Mouse (Mus musculus) mesoderm, embryonic 11.5 days (tissue): ENCODE results near the gene Foxl1.

Source experiments
- DNase-seq: peaks from one replicate; pipeline ENCODE4 v3.0.0-alpha.2; 2012; ENCODE audit warnings: low read depth, low spot score

Gene Foxl1

DNA sequence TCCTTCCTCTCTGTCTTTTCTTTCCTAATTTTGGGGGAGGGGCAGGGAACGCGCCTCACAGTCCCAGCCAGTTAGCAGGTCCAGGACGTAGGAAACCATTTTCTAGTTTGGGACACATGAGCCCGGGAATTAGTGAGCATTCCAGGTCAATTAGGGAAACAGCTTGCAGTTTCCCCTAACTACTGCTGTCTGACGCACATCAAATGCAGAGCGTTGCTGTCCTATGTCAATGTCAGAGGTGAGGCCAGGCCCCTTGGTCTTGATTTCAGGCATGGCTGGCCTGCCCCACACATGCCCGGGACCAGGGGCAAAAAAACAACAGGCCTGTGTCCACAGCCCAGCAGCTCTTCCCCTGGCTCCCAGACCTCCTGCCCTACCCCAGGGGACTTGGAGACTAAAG, 42.4 kb downstream of the Foxl1 start:
- DNase-seq, result no peak

DNA sequence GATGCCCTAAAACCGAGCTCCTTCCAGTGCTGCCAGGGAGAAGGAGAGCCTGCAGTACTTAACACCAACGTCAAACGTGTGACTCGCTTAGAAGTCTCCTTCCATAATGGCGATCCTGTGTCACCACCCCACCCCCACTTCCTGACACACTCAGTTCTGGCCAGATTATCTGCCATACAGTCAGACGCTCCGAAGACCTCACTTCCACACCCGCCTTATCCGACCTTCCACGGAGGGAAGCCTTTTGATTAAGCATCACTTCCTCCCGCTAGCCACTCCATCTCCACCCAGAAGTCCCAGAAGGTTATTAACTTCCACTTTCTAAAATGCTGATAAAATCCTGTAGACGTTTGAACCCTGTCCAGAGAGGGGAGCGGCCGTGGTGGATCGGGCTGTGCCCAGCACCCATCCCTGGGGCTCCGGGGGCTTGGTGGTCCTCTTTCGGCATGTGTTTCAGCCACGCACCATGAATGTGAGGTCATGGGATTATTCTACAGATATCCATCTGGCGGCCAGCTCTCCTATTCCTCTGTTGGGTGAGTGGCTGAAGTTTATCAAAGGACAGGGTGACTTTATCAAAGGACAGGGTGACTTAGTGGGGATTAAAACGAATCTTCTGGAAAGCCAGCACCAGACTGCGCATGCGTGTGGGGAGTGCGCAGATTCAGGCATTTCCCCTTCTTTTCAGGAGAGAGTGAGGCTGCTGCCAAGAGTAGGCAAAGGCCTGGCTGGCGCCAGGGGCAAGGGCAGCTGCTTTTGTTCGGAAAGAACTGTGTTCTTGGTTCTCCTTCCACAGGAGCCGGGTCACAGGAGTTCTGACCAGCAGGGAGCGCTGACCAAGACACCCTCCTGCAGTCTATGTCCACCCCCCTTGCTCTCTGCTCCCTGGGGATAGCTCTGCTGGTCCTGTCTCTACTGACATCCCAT, 43.1 kb downstream of the Foxl1 start:
- DNase-seq, result no peak

DNA sequence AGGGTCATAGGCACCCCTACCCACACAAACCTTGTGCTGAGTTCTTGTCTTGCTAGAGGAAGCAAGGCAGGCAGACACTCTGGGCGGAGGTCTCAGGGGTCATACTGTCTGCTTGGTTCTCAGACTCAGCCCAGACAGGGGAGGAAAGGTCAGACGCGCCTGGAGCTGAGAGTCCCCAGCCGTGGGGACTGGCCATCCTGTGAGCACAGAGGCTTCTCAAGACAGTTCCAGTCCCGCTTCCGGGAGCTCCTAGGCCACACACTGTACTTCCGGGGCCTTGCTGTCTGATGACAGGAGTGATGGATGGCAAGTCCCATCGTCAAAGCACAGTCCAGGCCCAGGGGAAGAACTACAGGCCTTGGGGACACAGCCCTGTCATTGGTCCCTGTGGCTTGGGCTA, 44.8 kb downstream of the Foxl1 start:
- DNase-seq, result no peak

DNA sequence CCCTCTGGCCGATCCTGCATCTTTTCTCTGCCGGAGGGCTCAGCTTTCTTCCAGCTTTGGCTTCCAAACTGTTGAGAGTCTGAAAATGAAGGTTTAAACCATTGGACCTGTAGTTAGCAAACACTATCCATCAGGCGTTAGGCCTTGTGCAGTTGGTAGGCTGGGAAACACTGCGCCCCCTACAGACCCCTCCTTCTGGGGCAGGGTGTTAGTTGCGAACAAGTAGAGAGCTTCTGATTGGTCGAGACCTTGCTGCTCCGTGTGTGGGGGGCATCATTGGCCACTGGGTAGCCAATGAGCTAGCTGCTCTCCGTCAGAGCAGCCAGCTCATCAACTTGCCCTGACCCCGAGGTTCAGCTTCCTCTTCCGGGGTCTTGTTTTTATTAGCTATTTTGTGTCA, 46.4 kb downstream of the Foxl1 start:
- peak; percentile 63 for DNase-seq

DNA sequence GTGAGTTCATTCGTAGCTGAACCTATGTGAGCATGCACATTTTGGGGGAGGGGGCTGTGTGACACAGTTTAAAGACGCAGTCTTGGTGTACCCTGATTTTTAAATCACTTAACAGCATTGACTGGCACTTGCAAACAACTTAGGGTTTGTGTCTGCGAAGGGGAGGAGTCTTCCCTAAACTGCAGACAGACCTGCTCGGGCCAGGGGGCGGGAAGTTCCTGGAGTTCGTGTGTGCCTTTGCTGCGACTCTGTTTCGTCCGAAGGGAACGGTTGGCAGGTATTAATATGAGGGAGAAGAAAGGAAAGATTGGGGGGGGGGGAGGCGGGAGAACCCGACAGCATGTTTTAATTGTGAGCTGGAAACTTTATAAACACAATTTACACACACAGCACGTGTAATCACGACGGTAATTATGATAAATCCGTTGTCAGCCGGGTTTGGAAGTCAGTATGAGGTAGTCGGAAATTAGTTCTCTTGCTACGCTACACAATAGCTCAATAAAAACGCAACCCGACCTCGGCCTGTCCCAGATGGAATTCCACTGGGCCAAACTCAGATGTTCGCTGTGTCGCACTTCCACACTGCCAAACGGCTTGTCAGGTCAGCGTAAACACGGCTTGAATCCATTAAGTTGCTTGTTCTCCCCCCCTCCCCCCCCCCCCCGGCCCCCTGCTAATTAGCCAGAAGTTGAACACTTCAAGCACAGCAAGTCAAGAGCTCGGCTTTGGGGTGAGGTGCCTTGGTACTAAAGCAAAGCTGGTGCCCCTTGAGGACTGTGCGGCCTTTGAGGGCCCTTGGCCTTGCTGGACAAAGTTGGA, 47.2 kb downstream of the Foxl1 start:
- DNase-seq, result no peak

DNA sequence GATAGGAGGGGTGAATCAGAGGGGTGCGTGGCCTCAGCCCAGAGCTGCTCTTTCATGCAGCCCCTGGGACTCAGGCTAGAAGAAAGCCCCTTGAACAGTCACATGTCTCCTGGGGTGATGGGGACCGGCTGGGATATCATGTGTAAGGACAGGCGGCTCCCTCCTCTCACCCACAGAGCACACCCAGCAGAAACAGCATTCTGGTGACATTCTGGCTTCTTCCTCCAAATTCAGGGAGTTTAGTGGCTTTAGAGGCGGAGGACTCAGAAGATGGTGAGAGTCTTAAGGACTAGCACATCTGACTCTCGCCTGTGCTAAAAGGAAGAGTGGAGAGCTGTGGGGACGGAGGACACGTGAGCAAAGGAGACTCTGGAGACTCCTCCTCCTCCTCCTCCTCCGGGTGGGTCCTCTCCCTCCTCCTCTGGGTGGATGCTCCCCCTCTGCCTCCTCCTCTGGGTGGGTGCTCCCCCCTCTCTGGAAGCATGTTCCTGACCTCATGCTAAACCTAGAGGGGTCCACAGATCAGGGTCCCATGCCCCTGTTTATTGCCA, 47.9 kb downstream of the Foxl1 start:
- DNase-seq, result no peak

DNA sequence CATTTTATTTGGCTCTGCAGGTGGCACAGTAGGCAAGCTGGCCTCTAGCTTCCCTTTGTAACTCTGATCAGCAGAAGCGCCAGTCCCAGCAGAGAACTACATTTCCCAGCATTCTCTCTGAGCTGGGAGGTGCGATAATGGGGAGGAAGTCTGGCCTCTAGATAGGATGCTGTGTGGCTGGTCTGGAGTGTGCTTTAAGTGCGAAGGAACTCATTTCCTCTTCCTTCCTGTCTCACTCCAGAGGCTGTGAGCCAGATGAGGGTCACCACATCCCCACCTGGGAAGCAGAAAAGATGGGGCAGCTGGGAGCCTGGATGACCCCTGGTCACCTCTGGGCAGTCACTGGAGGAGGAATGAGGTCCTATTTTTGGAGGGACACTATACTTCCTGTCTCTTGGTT, 48.6 kb downstream of the Foxl1 start:
- DNase-seq, result peak; percentile 41
